8 mouse cellular contexts compared by ENCODE assay signal in the genomic region with DNA sequence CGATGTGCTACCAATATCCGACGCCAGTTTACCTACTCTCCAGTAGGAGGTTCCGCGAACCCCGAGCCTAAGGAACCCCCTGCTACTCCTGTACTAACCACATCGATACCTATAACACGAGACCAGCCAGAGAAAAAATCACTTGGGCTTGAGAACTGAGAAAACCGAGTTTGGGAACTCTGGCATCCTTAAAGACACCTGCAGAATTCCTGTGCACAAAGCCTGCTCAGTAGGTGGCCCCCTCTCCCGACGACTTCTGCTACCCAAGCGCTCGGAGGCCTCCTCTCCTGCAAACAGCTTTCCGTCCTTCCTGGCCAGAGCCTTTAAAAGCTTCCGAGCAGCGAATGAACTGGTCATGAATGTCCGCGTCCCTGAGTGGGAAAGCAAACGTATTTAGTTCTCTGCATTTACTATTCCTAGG. TPM values are rescaled to one million over a fixed set of nuclear protein-coding genes. Genes with fewer than 3 reads are reported as not detected.
DNase-seq lines count a peak whose midpoint lies in the region; ATAC-seq and TF ChIP-seq lines count a peak whose summit lies in the region.

No protein-coding gene starts in this region.

- H3K27ac ChIP-seq in forebrain, postnatal 0 days (ENCODE audit: low read depth, low read length), result no peak overlapping the region
- H3K27ac ChIP-seq in kidney, embryonic 16.5 days (ENCODE audit: low read length), result peak overlapping the region; percentile 48
- H3K27ac ChIP-seq in stomach, embryonic 16.5 days (ENCODE audit: low read length), result peak overlapping the region; percentile 80

- H3K4me2 ChIP-seq in forebrain, postnatal 0 days (ENCODE audit: low read depth), result peak overlapping the region; percentile 100
- H3K4me2 ChIP-seq in kidney, embryonic 16.5 days (replicated peaks; ENCODE audit: low read depth, low read length), result peak overlapping the region; percentile 87
- H3K4me2 ChIP-seq in stomach, embryonic 16.5 days (ENCODE audit: low read depth, low read length), result peak overlapping the region; percentile 88

- H3K4me1 ChIP-seq in forebrain, postnatal 0 days (ENCODE audit: insufficient read depth), result peaks cover 6% of the 10 kb centered on the region; the same call in 1 of the 2 replicates
- H3K4me1 ChIP-seq in kidney, embryonic 16.5 days (ENCODE audit: insufficient read depth, low read length), result peaks cover 17% of the 10 kb centered on the region
- H3K4me1 ChIP-seq in stomach, embryonic 16.5 days (ENCODE audit: control insufficient read depth, insufficient read depth, low read length), result peaks cover 9% of the 10 kb centered on the region; the same call in 1 of the 2 replicates

- no peaks in the 10 kb centered on the region for H3K27me3 ChIP-seq in Patski
- H3K27me3 ChIP-seq in forebrain, postnatal 0 days (ENCODE audit: insufficient read depth, low read length), result peaks cover 9% of the 10 kb centered on the region
- peaks cover 4% of the 10 kb centered on the region; the same call in 1 of the 2 replicates for H3K27me3 ChIP-seq in kidney, embryonic 16.5 days (ENCODE audit: insufficient read depth, low read length)
- no peaks in the 10 kb centered on the region; the same call in 1 of the 2 replicates for H3K27me3 ChIP-seq in stomach, embryonic 16.5 days (ENCODE audit: control insufficient read depth, insufficient read depth, low read length)

- under 1% methylated on average over 19 of the region's 19 CpGs for WGBS in forebrain, postnatal 0 days
- WGBS in kidney, embryonic 16.5 days, result under 1% methylated on average over 19 of the region's 19 CpGs
- WGBS in stomach, embryonic 16.5 days, result under 1% methylated on average over 19 of the region's 19 CpGs

- peak; percentile 7 for DNase-seq in gastrocnemius, postnatal 25 days
- no peak for DNase-seq in gastrocnemius, adult 18-20 months (ENCODE audit: low spot score)
- no peak for DNase-seq in Patski (ENCODE audit: low read depth, low spot score)
- no peak for DNase-seq in forebrain, postnatal 0 days
- DNase-seq in lung, postnatal 25 days (ENCODE audit: low spot score), result peak; percentile 49
- no peak for DNase-seq in Muller cell, postnatal 12 days (ENCODE audit: inconsistent ontology term)

- TF ChIP-seq CTCF in Patski (IDR thresholded peaks at IDR 0.05), result peak; percentile 48
- TF ChIP-seq CTCF in forebrain, postnatal 0 days (IDR thresholded peaks at IDR 0.05; ENCODE audit: low read depth), result no peak

- H3K9me3 ChIP-seq in forebrain, postnatal 0 days (ENCODE audit: low read length), result no peaks in the 10 kb centered on the region
- H3K9me3 ChIP-seq in kidney, embryonic 16.5 days (ENCODE audit: low read length), result no peaks in the 10 kb centered on the region
- no peaks in the 10 kb centered on the region for H3K9me3 ChIP-seq in stomach, embryonic 16.5 days (replicated peaks; ENCODE audit: control insufficient read depth, low read length)

- H3K36me3 ChIP-seq in forebrain, postnatal 0 days (ENCODE audit: insufficient read depth), result no peaks in the 10 kb centered on the region
- no peaks in the 10 kb centered on the region for H3K36me3 ChIP-seq in kidney, embryonic 16.5 days (ENCODE audit: insufficient read depth, low read length)
- no peaks in the 10 kb centered on the region for H3K36me3 ChIP-seq in stomach, embryonic 16.5 days (ENCODE audit: control insufficient read depth, insufficient read depth, low read length)

- peak overlapping the region; percentile 58 for H3K4me3 ChIP-seq in forebrain, postnatal 0 days (ENCODE audit: low read depth, low read length)
- H3K4me3 ChIP-seq in kidney, embryonic 16.5 days (ENCODE audit: low read length), result peak overlapping the region; percentile 61
- H3K4me3 ChIP-seq in stomach, embryonic 16.5 days (replicated peaks; ENCODE audit: low read length), result peak overlapping the region; percentile 62

- CTCF ChIA-PET in Patski (lab: Charles Lee), result interaction anchor here (1.0 to 1.6 kb wide), 3 partner anchors 10 to 59 kb away, joined by 3 to 9 read pairs (median 3); no protein-coding TSS in a partner anchor

- POLR2A ChIA-PET in Patski (lab: Charles Lee), result interaction anchor here (1.3 kb wide), 2 partner anchors 10 to 63 kb away, joined by 3 to 4 read pairs; no protein-coding TSS in a partner anchor

- in situ Hi-C loops in Patski (cut with MboI; ENCODE audit: low pct_unique_long_range_greater_than_20kb), result no loop called here

- no peak for ATAC-seq in Patski
- ATAC-seq in forebrain, postnatal 0 days, result peak; percentile 21
- ATAC-seq in kidney, embryonic 16.5 days (ENCODE audit: low FRiP score, low TSS enrichment), result peak; percentile 17
- ATAC-seq in stomach, embryonic 16.5 days (ENCODE audit: insufficient read depth, low FRiP score), result no peak

- peak overlapping the region; percentile 45; the same call in 1 of the 2 replicates for H3K9ac ChIP-seq in forebrain, postnatal 0 days
- peak overlapping the region; percentile 67 for H3K9ac ChIP-seq in kidney, embryonic 16.5 days (replicated peaks; ENCODE audit: low read length)
- H3K9ac ChIP-seq in stomach, embryonic 16.5 days (ENCODE audit: low read length), result peak overlapping the region; percentile 67

RNA-seq across cellular contexts. Expression of a gene that starts 0.7 kb away (rescaled TPM):
- 1 to 10 TPM in 1 of 2 experiments, under 1 TPM in 1; 0.67 to 1.3 TPM for total RNA-seq in gastrocnemius, postnatal 25 days (2021)
- total RNA-seq in gastrocnemius, adult 18-20 months (2021), result 1 to 10 TPM; 2.4 to 4.2 TPM
- polyA plus RNA-seq in Patski (2021), result 21.4 TPM
- 2.0 and 3.3 TPM in 2 replicates for total RNA-seq in forebrain, postnatal 0 days (2014; rRNA removed)
- polyA plus RNA-seq in forebrain, postnatal 0 days (2015; fragmentation: Nextera tagmentation; extraction: Ambion mirVana), result 0.99 and 1.6 TPM in 2 replicates
- 16.3 TPM in 2 replicates for polyA plus RNA-seq in kidney, embryonic 16.5 days (2015; fragmentation: Nextera tagmentation; extraction: Ambion mirVana)
- 32.4 and 37.5 TPM in 2 replicates for polyA plus RNA-seq in stomach, embryonic 16.5 days (2015; fragmentation: Nextera tagmentation; extraction: Ambion mirVana)

RNA-seq across cellular contexts. Expression of a gene that starts 15.0 kb away (rescaled TPM):
- total RNA-seq in gastrocnemius, postnatal 25 days (2021), result 1 to 10 TPM; 4.2 to 5.2 TPM
- 1 to 10 TPM; 7.0 to 7.6 TPM for total RNA-seq in gastrocnemius, adult 18-20 months (2021)
- polyA plus RNA-seq in Patski (2021), result 15.5 TPM
- 14.6 and 15.3 TPM in 2 replicates for total RNA-seq in forebrain, postnatal 0 days (2014; rRNA removed)
- polyA plus RNA-seq in forebrain, postnatal 0 days (2015; fragmentation: Nextera tagmentation; extraction: Ambion mirVana), result 16.2 and 21.9 TPM in 2 replicates
- 19.6 and 19.9 TPM in 2 replicates for polyA plus RNA-seq in kidney, embryonic 16.5 days (2015; fragmentation: Nextera tagmentation; extraction: Ambion mirVana)
- polyA plus RNA-seq in stomach, embryonic 16.5 days (2015; fragmentation: Nextera tagmentation; extraction: Ambion mirVana), result 13.5 and 14.3 TPM in 2 replicates

Comparison
In these comparisons a context has a peak if more than half of its experiments do, and no peak if none do; other contexts are left out.
1. DNase-seq: peak in gastrocnemius, postnatal 25 days (single experiment) and lung, postnatal 25 days (single experiment); none in gastrocnemius, adult 18-20 months (single experiment), Patski (single experiment), forebrain, postnatal 0 days (single experiment) and Muller cell, postnatal 12 days (single experiment).
2. ATAC-seq: peak in forebrain, postnatal 0 days (single experiment) and kidney, embryonic 16.5 days (single experiment); none in Patski (single experiment) and stomach, embryonic 16.5 days (single experiment).
3. Peak in every context shown above with its lines, with median percentiles within 50 percentile points of each other: H3K4me2 ChIP-seq, H3K4me3 ChIP-seq and H3K9ac ChIP-seq.